Comparison of ENCODE assay signal across 28 mouse cellular contexts in the genomic region with DNA sequence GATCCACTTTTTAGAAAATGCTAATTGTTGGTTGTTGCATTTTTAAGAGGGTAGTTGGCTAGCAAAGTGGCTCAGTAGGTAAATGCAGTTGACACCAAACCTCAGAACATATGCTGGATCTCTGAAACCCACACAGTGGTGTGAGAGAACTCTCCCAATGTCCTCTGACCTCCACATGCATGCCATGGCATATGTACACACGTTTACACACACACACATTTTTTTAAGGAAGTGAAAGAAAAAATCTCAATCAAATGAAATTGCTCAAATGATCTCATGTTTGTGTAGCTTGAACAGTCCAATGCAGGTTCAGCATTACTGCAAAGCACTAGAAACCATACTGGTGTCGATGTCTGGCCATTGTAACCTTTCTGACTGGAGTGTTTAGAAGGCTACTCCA. TPM values are rescaled to one million over a fixed set of nuclear protein-coding genes. Genes with fewer than 3 reads are reported as not detected.
A peak's percentile ranks its signal among the peaks of the same experiment; 100 is the strongest.
DNase-seq lines count a peak whose midpoint lies in the region; ATAC-seq and TF ChIP-seq lines count a peak whose summit lies in the region.
"Had no signal": no experiment of that assay in that cellular context is flagged by ENCODE, and none has a peak within 500 bp of the region (broad histone marks: within the 10 kb centered on the region; RNA-seq: fewer than 3 reads in every experiment).

No protein-coding gene starts in this region.

- H3K9me3 ChIP-seq in limb, embryonic 10.5 days (replicated peaks), result no peaks in the 10 kb centered on the region
- H3K9me3 ChIP-seq: embryonic facial prominence, embryonic 12.5 days; embryonic facial prominence, embryonic 15.5 days; forebrain, embryonic 12.5 days; forebrain, embryonic 15.5 days; heart, embryonic 12.5 days; heart, embryonic 15.5 days had no signal

- WGBS in limb, embryonic 10.5 days, result 90% methylated on average over 2 of the region's 2 CpGs

- H3K36me3 ChIP-seq in limb, embryonic 10.5 days, result no peaks in the 10 kb centered on the region
- H3K36me3 ChIP-seq in splenic B cell, adult 2 months (ENCODE audit: control insufficient read depth, insufficient read depth, low read length, poor library complexity, severe bottlenecking), result no peaks in the 10 kb centered on the region
- H3K36me3 ChIP-seq: embryonic facial prominence, embryonic 12.5 days; embryonic facial prominence, embryonic 15.5 days; forebrain, embryonic 12.5 days; forebrain, embryonic 15.5 days; heart, embryonic 12.5 days; heart, embryonic 15.5 days had no signal

- H3K27ac ChIP-seq in limb, embryonic 10.5 days, result 0 out of 2 replicates have a peak overlapping the region, but pooled peaks have one; percentile 11
- H3K27ac ChIP-seq in layer of hippocampus, adult 2 months, result no peak overlapping the region
- H3K27ac ChIP-seq: embryonic facial prominence, embryonic 12.5 days; embryonic facial prominence, embryonic 15.5 days; forebrain, embryonic 12.5 days; forebrain, embryonic 15.5 days; heart, embryonic 15.5 days; hindbrain, embryonic 14.5 days; hindbrain, postnatal 0 days had no signal

- H3K4me1 ChIP-seq in limb, embryonic 10.5 days, result peaks cover 66% of the 10 kb centered on the region
- H3K4me1 ChIP-seq: forebrain, embryonic 12.5 days; heart, embryonic 12.5 days; heart, embryonic 15.5 days had no signal

- DNase-seq in A20 (ENCODE audit: low read depth, low spot score), result peak; percentile 22
- no peak for DNase-seq in limb, embryonic 10.5 days (ENCODE audit: low spot score)
- DNase-seq in splenic B cell, adult 2 months (ENCODE audit: low read depth, low spot score), result peak; percentile 3
- no peak for DNase-seq in layer of hippocampus, adult 2 months (ENCODE audit: low spot score in 2 of 2)
- DNase-seq in gastrocnemius, adult 8-10 months (ENCODE audit: low spot score in 2 of 2), result no peak
- DNase-seq in heart, postnatal 10 days, result no peak
- DNase-seq: adrenal gland, adult 8-10 months; adrenal gland, postnatal 36 days; cerebellum, adult 18-20 months; cerebellum, adult 9-10 months; cerebellum, postnatal 14 days; gastrocnemius, postnatal 14 days; heart, postnatal 14 days; heart, postnatal 4 days had no signal

- TF ChIP-seq CTCF in layer of hippocampus, adult 2 months (conservative IDR thresholded peaks at IDR 0.05), result no peak

- intact Hi-C loops in heart, postnatal 10 days (cut with DNase I), result no loop called here

- H3K4me3 ChIP-seq in limb, embryonic 10.5 days, result no peak overlapping the region
- H3K4me3 ChIP-seq in layer of hippocampus, adult 2 months, result no peak overlapping the region
- H3K4me3 ChIP-seq: embryonic facial prominence, embryonic 12.5 days; embryonic facial prominence, embryonic 15.5 days; erythroblast, embryonic 14.5 days; forebrain, embryonic 12.5 days; forebrain, embryonic 15.5 days; heart, embryonic 12.5 days; heart, embryonic 15.5 days had no signal

- no peaks in the 10 kb centered on the region for H3K27me3 ChIP-seq in limb, embryonic 10.5 days (ENCODE audit: low read depth, poor library complexity, severe bottlenecking)
- no peaks in the 10 kb centered on the region for H3K27me3 ChIP-seq in splenic B cell, adult 2 months (ENCODE audit: control insufficient read depth, insufficient read depth, low read length, poor library complexity, severe bottlenecking)
- H3K27me3 ChIP-seq: embryonic facial prominence, embryonic 12.5 days; embryonic facial prominence, embryonic 15.5 days; forebrain, embryonic 12.5 days; forebrain, embryonic 15.5 days; heart, embryonic 12.5 days; heart, embryonic 15.5 days had no signal

- ATAC-seq in common myeloid progenitor, adult 5-6 weeks (replicated peaks; ENCODE audit: low read depth, poor library complexity, severe bottlenecking), result peak; percentile 58
- ATAC-seq: activated CD4-positive, CD25-positive, alpha-beta regulatory T cell, adult 4 months; CD4-positive, CD25-positive, alpha-beta regulatory T cell, adult 4 months; forebrain, embryonic 15.5 days; hindbrain, postnatal 0 days; inflammation-experienced regulatory T-cells, adult 6 months; intestine, embryonic 16.5 days had no signal

RNA-seq across cellular contexts. Expression of a gene that starts 29.3 kb away (rescaled TPM):
- total RNA-seq in common myeloid progenitor, adult 5-6 weeks (2017), result 12.9 and 26.4 TPM in 2 replicates
- 17.9 and 21.1 TPM in 2 replicates for polyA plus RNA-seq in limb, embryonic 10.5 days (2016; fragmentation: Nextera tagmentation; extraction: Ambion mirVana)
- 10 to 100 TPM; 22.1 to 22.9 TPM for total RNA-seq in layer of hippocampus, adult 2 months (2021)
- 1 to 10 TPM; 3.4 to 4.1 (median 4.0) TPM for total RNA-seq in gastrocnemius, adult 8-10 months (2022)
- total RNA-seq in heart, postnatal 10 days (2021), result 1 to 10 TPM; 9.0 to 9.1 TPM

Comparison
In these comparisons a context has a peak if more than half of its experiments do, and no peak if none do; other contexts are left out.
1. DNase-seq: peak in A20 (single experiment) and splenic B cell, adult 2 months (single experiment); none in limb, embryonic 10.5 days (single experiment), layer of hippocampus, adult 2 months (0 of 2), gastrocnemius, adult 8-10 months (0 of 2) and heart, postnatal 10 days (0 of 2).